Mouse (Mus musculus) right cerebral cortex, adult 2 months (tissue): ENCODE measurements around the gene Lingo2.

ENCODE experiments used
- DNase-seq, 2 experiments: peaks; one replicate each; pipeline ENCODE4 v3.0.0; 2021 to 2022; ENCODE audit warnings: low spot score in 2 of 2

The Lingo2 gene

GRCm38 (mm10) chr4:36951150-36951954 is at the start of gene Lingo2:
Gene Lingo2 (minus strand): TSS chr4:36951747.
- DNase-seq, result peak; percentile 58 to 76

- DNase-seq, result no peak
These were observed 21.8 kb upstream of the Lingo2 start for GRCm38 (mm10) chr4:36973358-36973757.

- peak; percentile 49 to 55 for DNase-seq
These were observed 1.2 kb upstream of the Lingo2 start for GRCm38 (mm10) chr4:36952431-36953429.

GRCm38 (mm10) chr4:36951955-36952215 is 338 bp upstream of the Lingo2 start:
- no peak for DNase-seq

GRCm38 (mm10) chr4:36950790-36951149 is 777 bp downstream of the Lingo2 start:
- DNase-seq, result peak; percentile 42 to 55

- DNase-seq, result peak; percentile 82 to 83
These were observed 1.4 kb downstream of the Lingo2 start for GRCm38 (mm10) chr4:36950021-36950751.

GRCm38 (mm10) chr4:36890810-36891209 is 60.7 kb downstream of the Lingo2 start:
- DNase-seq, result no peak

- DNase-seq, result no peak
These were observed 61.2 kb downstream of the Lingo2 start for GRCm38 (mm10) chr4:36890365-36890764.

GRCm38 (mm10) chr4:36874781-36875180 is 76.8 kb downstream of the Lingo2 start:
- peak in 1 of 2 experiments; percentile 11 for DNase-seq

- no peak for DNase-seq
These were observed 126.6 kb downstream of the Lingo2 start for GRCm38 (mm10) chr4:36824982-36825381.

GRCm38 (mm10) chr4:36821914-36822313 is 129.6 kb downstream of the Lingo2 start:
- DNase-seq, result peak; percentile 23 to 60

- DNase-seq, result no peak
These were observed 176.5 kb downstream of the Lingo2 start for GRCm38 (mm10) chr4:36775088-36775487.

GRCm38 (mm10) chr4:36730691-36731090 is 220.9 kb downstream of the Lingo2 start:
- DNase-seq, result no peak

GRCm38 (mm10) chr4:36716411-36716810 is 235.1 kb downstream of the Lingo2 start:
- DNase-seq, result no peak

GRCm38 (mm10) chr4:36698888-36699287 is 252.7 kb downstream of the Lingo2 start:
- DNase-seq, result no peak

GRCm38 (mm10) chr4:36696810-36697209 is 254.7 kb downstream of the Lingo2 start:
- DNase-seq, result no peak

GRCm38 (mm10) chr4:36659920-36660319 is 291.6 kb downstream of the Lingo2 start:
- DNase-seq, result no peak

GRCm38 (mm10) chr4:36647753-36648152 is 303.8 kb downstream of the Lingo2 start:
- DNase-seq, result no peak

GRCm38 (mm10) chr4:36635666-36636065 is 315.9 kb downstream of the Lingo2 start:
- DNase-seq, result no peak

- no peak for DNase-seq
These were observed 374.7 kb downstream of the Lingo2 start for GRCm38 (mm10) chr4:36576801-36577200.

- no peak for DNase-seq
These were observed 375.3 kb downstream of the Lingo2 start for GRCm38 (mm10) chr4:36576256-36576655.

- no peak for DNase-seq
These were observed 385.0 kb downstream of the Lingo2 start for GRCm38 (mm10) chr4:36566544-36566943.
